Mouse (Mus musculus) Patski (cell line): ENCODE results near the gene Aim2. TPM values are rescaled to one million over a fixed set of nuclear protein-coding genes. Genes with fewer than 3 reads are reported as not detected.

Experiments used
- ATAC-seq: fragments of 100-300 bp; one replicate; pipeline ENCODE4 v1.8.0; 2021
- CTCF ChIA-PET: fragments of 350-600 bp; sonication (Branson Sonifier 250); formaldehyde crosslinking; loops from one replicate; lab custom pipeline; 2022; ENCODE audit warnings: inconsistent platforms; lab: Charles Lee
- POLR2A ChIA-PET: fragments of 350-600 bp; sonication (Branson Sonifier 250); formaldehyde crosslinking; loops from one replicate; lab custom pipeline; 2022; ENCODE audit warnings: antibody characterized with exemption, inconsistent platforms; lab: Charles Lee
- DNase-seq: peaks from one replicate; pipeline ENCODE4 v3.0.0-alpha.2; 2011; ENCODE audit warnings: low read depth, low spot score
- H3K27me3 ChIP-seq: fragments of 371-371 bp; one replicate; pipeline ENCODE4 v1.5.1; 2021
- CTCF ChIP-seq: fragments of 100-300 bp; IDR thresholded peaks from one replicate; pipeline ENCODE4 v1.5.1; 2021
- in situ Hi-C: fragments of 300-500 bp; cut with MboI; formaldehyde crosslinking; loops from 3 replicates; pipeline ENCODE4 v1.11.1; 2018; ENCODE audit warnings: low pct_unique_long_range_greater_than_20kb, mixed read lengths
- polyA plus RNA-seq: library from polyadenylated mRNA; unstranded; gene quantifications from one replicate; pipeline ENCODE4 v1.2.3, GENCODE M21; 2021

The Aim2 gene
- polyA plus RNA-seq, 1 experiment from 2014 or later, result 0.13 TPM

GRCm38 (mm10) chr1:173366701-173367355 lies 16.1 kb downstream of the Aim2 start:
- ATAC-seq (no peak), DNase-seq (no peak)
- peaks cover 24% of the 10 kb centered on the region for H3K27me3 ChIP-seq
- in situ Hi-C loops, result no loop called here
- no peak for TF ChIP-seq CTCF
- CTCF ChIA-PET, result no interaction called here
- POLR2A ChIA-PET, result no interaction called here

GRCm38 (mm10) chr1:173367356-173368046 lies 16.8 kb downstream of the Aim2 start, which contains the start of gene Cadm3:
Cadm3 (minus strand) TSS chr1:173367695.
- TF ChIP-seq CTCF, result no peak
- ATAC-seq (no peak), DNase-seq (no peak)
- CTCF ChIA-PET, result no interaction called here
- POLR2A ChIA-PET, result no interaction called here
- peaks cover 24% of the 10 kb centered on the region for H3K27me3 ChIP-seq
- in situ Hi-C loops, result no loop called here

DNA sequence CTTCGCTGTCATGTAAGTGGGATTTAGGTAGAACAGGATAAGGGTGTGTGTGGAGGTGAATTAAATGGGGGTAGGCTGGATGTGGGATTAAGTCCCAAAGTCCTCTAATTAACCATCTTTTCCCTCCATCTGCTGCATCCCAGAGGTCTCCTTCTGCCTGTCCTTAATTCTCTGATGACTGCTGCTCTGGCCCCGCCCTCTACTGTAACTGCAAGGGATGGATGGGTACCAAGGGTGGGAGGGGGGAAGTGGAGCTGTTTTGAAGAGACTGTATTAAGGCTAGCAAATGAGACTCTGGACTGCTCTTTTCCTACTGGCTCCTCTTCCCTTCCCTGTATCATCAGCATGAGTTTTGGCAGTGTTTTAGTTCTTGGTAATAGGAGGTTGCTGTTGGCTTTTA lies 18.9 kb downstream of the Aim2 start:
- H3K27me3 ChIP-seq, result peaks cover 24% of the 10 kb centered on the region
- POLR2A ChIA-PET, result no interaction called here
- in situ Hi-C loops, result no loop called here

DNA sequence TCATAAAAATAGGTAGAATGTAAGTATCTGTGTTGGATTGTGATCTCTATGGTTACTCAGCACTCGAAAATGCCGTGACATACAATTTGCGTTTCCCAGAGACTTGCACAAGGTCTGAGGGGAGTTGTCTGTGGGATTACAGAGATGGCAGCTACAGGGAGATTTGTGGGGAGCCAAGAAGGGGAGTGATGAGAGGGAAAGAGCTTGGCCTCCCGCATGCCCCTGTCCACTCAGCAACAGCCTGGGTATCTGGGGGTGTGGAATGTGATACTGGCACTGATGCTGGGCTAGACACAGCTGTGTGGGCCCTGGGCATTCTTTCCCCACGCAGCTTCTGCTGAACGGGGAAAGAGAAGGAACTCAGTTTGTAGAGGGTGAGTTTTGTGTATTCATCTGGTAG lies 19.8 kb downstream of the Aim2 start:
- ChIA-PET POLR2A (no interaction called here), CTCF (interaction anchor here (1.1 kb wide), 1 partner anchor 29 kb away, joined by 3 read pairs; no protein-coding TSS in a partner anchor)
- TF ChIP-seq CTCF, result no peak
- ATAC-seq, result no peak
- no peak for DNase-seq
- peaks cover 24% of the 10 kb centered on the region for H3K27me3 ChIP-seq
- in situ Hi-C loops, result no loop called here

More for the DNA sequence above, 18.9 kb downstream of the Aim2 start:
- ATAC-seq (no peak), DNase-seq (no peak)
- no peak for TF ChIP-seq CTCF
- CTCF ChIA-PET, result no interaction called here

- peaks cover 24% of the 10 kb centered on the region for H3K27me3 ChIP-seq
- ChIA-PET POLR2A (no interaction called here), CTCF (interaction anchor here (1.1 kb wide), 1 partner anchor 30 kb away, joined by 3 read pairs; no protein-coding TSS in a partner anchor)
- ATAC-seq, result no peak
- no peak for TF ChIP-seq CTCF
- in situ Hi-C loops, result no loop called here
- no peak for DNase-seq
Measured at GRCm38 (mm10) chr1:173371586-173371985, 20.9 kb downstream of the Aim2 start.

DNA sequence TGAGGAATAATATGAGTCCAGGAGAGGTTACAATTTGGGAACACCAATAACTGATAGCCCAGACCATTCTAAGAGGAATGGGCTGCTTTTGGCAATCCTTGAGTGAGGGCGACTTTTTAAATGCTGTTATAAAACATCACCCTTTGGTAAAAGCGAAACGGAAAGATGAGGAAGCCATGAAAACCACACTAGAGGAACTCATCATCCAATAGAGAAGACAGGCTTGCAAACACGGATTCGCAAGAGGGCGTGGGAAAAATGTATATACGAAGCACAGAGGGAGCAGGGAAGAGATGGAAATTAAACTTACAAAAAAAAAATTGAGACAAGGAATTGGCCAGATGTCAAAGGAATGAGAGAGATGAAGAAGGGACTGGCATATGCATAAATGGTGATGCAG lies 23.3 kb downstream of the Aim2 start:
- peaks cover 2% of the 10 kb centered on the region for H3K27me3 ChIP-seq
- ATAC-seq, result no peak
- no peak for DNase-seq
- in situ Hi-C loops, result no loop called here
- TF ChIP-seq CTCF, result no peak
- ChIA-PET POLR2A (no interaction called here), CTCF (no interaction called here)

DNA sequence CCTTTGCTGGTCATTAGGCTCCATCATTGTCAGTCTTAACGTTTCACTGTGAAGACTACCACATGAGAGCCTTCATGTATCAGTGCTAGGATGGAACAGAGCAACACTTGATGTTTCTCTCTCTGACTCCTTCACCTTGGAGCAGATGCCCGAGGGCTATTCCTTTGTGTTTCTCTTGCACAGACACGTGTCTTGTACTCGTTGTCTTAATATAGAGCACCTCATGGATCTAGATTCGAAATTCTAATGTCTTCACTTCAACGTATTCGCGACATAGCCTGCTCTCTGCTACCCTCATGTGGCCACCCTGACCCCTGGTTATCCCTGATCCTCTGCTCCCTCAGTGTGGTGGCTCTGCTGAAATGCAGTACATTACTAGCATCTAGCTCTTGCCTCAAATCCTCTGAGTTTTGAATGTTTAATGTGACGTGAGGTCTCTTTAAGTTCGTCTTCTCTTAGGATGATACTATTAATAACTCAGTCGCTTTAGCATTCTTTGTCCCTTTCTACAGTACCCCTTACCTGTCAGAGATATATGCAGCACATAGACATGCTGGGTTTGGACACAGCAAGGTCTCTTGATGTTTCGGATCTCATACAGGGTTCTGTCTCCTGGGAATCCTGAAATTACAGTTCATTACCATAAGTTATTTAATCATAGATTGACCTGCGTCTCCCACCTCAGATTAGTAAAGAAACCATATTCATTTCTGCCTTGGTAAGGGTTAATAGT lies 26.9 kb downstream of the Aim2 start:
- ChIA-PET CTCF (no interaction called here), POLR2A (no interaction called here)
- ATAC-seq, result no peak
- in situ Hi-C loops, result loop anchor here (25.0 kb wide), 2 partner anchors 740 to 840 kb away; partner anchors contain the start of gene Dusp23
- H3K27me3 ChIP-seq, result no peaks in the 10 kb centered on the region
- no peak for DNase-seq
- peak; percentile 46 for TF ChIP-seq CTCF

DNA sequence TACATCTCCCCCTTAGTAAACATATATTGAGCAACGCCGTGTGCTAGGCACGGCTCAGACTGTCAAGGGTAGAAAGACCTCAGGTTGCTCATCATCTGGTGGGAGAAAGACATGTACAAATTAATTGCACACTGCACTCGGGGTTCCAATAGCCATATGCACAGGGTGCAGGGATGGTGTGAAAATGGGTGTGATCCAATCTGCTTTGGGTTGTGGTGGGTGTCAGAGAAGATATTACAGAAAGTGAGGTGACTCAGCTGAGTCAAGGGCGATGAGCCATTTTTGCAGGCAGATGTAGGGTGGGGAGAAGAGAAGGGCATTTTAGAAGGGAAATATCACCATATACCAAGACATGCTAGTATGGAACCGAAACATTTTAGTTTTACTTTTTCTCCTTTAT lies 30.8 kb downstream of the Aim2 start:
- CTCF ChIA-PET, result no interaction called here
- TF ChIP-seq CTCF, result no peak
- no peak for DNase-seq
- H3K27me3 ChIP-seq, result no peaks in the 10 kb centered on the region
- in situ Hi-C loops, result loop anchor here (25.0 kb wide), 2 partner anchors 744 to 844 kb away; partner anchors contain the start of gene Dusp23
- POLR2A ChIA-PET, result no interaction called here
- no peak for ATAC-seq

GRCm38 (mm10) chr1:173389431-173389830 lies 38.8 kb downstream of the Aim2 start:
- no peak for ATAC-seq
- CTCF ChIA-PET, result no interaction called here
- H3K27me3 ChIP-seq, result peaks cover 3% of the 10 kb centered on the region

DNA sequence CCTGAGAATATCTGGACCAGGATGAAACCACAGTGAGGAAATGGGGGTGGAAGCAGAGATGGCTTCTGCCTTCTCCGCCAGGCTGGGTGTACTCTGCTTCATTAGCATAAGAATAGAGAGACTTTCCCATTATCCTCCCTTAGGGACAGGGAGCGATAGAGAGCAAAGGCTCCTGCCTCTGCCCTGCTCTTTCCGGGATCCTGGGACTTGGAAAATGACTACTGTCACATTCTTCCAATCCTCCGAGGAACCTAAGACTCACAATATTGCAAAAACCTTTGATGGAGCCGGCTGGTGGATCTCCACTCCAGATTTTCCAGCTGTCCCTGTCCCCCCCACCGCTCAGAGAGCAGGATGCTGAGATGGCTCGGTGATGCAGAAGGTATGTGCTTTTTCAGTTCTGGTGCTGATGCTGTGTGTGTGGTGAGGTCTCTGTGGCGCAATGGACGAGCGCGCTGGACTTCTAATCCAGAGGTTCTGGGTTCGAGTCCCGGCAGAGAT lies 39.3 kb downstream of the Aim2 start:
- peaks cover 3% of the 10 kb centered on the region for H3K27me3 ChIP-seq
- POLR2A ChIA-PET, result no interaction called here
- CTCF ChIA-PET, result interaction anchor here (0.7 kb wide), 1 partner anchor 738 kb away, joined by 3 read pairs; no protein-coding TSS in a partner anchor
- TF ChIP-seq CTCF, result no peak
- no peak for ATAC-seq
- in situ Hi-C loops, result loop anchor here (25.0 kb wide), 2 partner anchors 753 to 853 kb away; partner anchors contain the start of gene Dusp23
- DNase-seq, result no peak

More at GRCm38 (mm10) chr1:173389431-173389830, 38.8 kb downstream of the Aim2 start:
- in situ Hi-C loops, result loop anchor here (25.0 kb wide), 2 partner anchors 752 to 852 kb away; partner anchors contain the start of gene Dusp23
- no peak for TF ChIP-seq CTCF
- POLR2A ChIA-PET, result no interaction called here
- DNase-seq, result no peak
